Mouse (Mus musculus) kidney, adult 2 months (tissue): ENCODE results near the gene Gramd1c. TPM values are rescaled to one million over a fixed set of nuclear protein-coding genes. Genes with fewer than 3 reads are reported as not detected.

Experiments
- DNase-seq: peaks from one replicate; pipeline ENCODE4 v3.0.0; 2021
- H3K27ac ChIP-seq: fragments of 200-500 bp; 2 replicates; pipeline ENCODE4 v1.5.1; 2012; ENCODE audit warnings: low read depth, low read length, control low read depth, inconsistent platforms; ENCODE audit not compliant: insufficient read depth
- H3K27me3 ChIP-seq: fragments of 200-500 bp; replicated peaks from 2 replicates; pipeline ENCODE4 v1.6.1; 2012; ENCODE audit warnings: mild to moderate bottlenecking, moderate library complexity, low read length, inconsistent platforms; ENCODE audit not compliant: control insufficient read depth, insufficient read depth
- H3K36me3 ChIP-seq: fragments of 200-500 bp; 2 replicates; pipeline ENCODE4 v1.6.1; 2012; ENCODE audit warnings: mild to moderate bottlenecking, moderate library complexity, low read length, inconsistent platforms; ENCODE audit not compliant: control insufficient read depth, insufficient read depth
- H3K4me1 ChIP-seq: fragments of 200-500 bp; 2 replicates; pipeline ENCODE4 v1.6.1; 2011; ENCODE audit warnings: low read length; ENCODE audit not compliant: control insufficient read depth, insufficient read depth
- H3K4me3 ChIP-seq: fragments of 200-500 bp; 2 replicates; pipeline ENCODE4 v1.5.1; 2011; ENCODE audit warnings: mild to moderate bottlenecking, low read depth, low read length, control low read depth; ENCODE audit not compliant: insufficient read depth
- CTCF ChIP-seq: fragments of 200-500 bp; conservative IDR thresholded peaks from 2 replicates; pipeline ENCODE4 v1.5.1; 2011; ENCODE audit warnings: low read depth, mild to moderate bottlenecking, control low read depth, low read length, moderate library complexity, mixed read lengths; ENCODE audit not compliant: insufficient read depth, insufficient read length
- POLR2A ChIP-seq: fragments of 200-500 bp; IDR thresholded peaks from one replicate; pipeline ENCODE4 v1.6.1; 2011; ENCODE audit warnings: low read depth, low read length, control low read depth
- WGBS: fragments of 180-500 bp; shearing (Covaris S2); methylation state at CpG from one replicate; pipeline ENCODE4 v1.1.7; 2018; 5-methylcytosine and 5-hydroxymethylcytosine counted together
- polyA plus RNA-seq: library from polyadenylated mRNA; depleted of rRNA; stranded (reverse); fragments of >200 nt; gene quantifications from 2 replicates; pipeline ENCODE4 v1.2.3, GENCODE M21; 2012

The Gramd1c gene
- polyA plus RNA-seq, 1 experiment, result 1.3 TPM

DNA sequence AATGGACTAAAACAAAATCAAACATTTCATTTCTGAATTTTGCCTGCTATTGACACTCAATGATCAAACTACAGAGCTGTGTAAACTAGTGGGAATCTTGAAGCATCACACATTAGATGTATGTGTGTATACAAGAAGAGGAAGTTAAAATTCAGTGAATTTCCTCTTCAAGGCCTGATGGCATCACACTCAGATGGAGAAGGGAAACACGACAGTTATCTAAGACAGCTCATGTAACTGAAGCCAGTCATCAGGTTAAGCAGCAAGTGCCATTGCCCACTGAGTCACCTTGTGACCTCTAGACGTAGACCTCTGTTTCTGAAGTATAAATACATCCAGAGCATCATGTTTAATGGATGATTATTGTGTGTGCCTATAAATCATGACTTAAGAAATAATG, 24.5 kb upstream of the Gramd1c start:
- H3K4me3 ChIP-seq, result no peak overlapping the region
- no peaks in the 10 kb centered on the region for H3K4me1 ChIP-seq
- no peaks in the 10 kb centered on the region for H3K27me3 ChIP-seq
- H3K27ac ChIP-seq, result no peak overlapping the region
- TF ChIP-seq POLR2A (no peak), CTCF (no peak)
- no peak for DNase-seq
- H3K36me3 ChIP-seq, result peaks cover 25% of the 10 kb centered on the region
- 67% methylated on average over 2 of the region's 2 CpGs for WGBS

DNA sequence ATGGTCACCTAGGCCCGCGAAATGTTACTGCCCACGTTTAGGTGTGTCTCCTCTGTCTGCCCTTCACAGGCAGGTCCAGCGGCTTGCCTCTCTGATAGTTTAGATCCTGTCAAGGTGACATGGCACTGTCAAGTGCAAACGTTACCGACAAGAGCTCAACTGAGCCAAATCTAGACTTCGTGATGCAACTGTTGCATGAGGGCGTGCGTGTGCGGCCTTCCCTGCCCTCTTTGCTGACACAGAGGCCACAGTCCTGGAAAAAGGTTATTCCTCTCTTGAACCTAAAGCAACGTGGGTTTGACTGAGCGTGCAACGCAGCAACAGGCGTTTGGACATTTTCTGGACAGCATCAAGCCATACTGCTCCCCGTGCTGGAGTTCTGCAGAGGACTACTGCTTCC, 1.8 kb downstream of the Gramd1c start:
- Histone ChIP-seq H3K27ac (no peak overlapping the region), H3K4me3 (no peak overlapping the region), H3K36me3 (no peaks in the 10 kb centered on the region), H3K27me3 (no peaks in the 10 kb centered on the region), H3K4me1 (no peaks in the 10 kb centered on the region)
- TF ChIP-seq POLR2A (no peak), CTCF (no peak)
- 89% methylated on average over 15 of the region's 15 CpGs for WGBS
- no peak for DNase-seq

DNA sequence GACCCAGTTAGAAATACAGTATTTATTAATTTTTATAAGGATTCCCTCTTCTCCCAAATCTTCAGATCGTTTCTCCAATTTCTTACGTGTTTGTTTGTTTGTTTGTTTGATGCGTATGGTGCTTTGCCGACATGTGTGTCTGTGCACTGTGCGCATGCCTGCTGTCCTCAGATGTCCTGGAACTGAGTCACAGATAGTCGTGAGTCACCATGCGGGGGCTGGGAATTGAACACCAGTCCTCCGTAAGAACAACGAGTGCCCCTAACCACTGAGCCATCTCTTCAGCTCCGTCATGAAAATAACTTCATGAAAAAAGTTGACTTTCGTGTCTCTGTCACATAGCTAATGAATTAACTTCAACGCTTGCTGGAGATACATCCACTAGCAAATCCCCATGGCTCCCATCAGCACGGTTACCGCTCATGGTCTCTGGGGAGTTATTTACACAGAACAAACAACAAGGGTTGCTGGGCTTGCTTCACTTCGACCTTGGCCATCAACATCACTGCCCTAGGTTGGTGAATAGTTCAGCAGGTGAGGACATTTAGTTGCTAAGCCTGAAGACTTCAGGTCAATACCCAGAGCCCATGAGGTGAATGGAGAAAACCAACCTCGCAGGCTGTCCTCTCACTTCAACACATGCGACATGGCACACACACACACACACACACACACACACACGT, 2.4 kb downstream of the Gramd1c start:
- WGBS, result 93% methylated on average over 18 of the region's 18 CpGs
- no peak for DNase-seq
- H3K27me3 ChIP-seq, result no peaks in the 10 kb centered on the region
- no peak overlapping the region for H3K4me3 ChIP-seq
- H3K4me1 ChIP-seq, result no peaks in the 10 kb centered on the region
- H3K27ac ChIP-seq, result no peak overlapping the region
- no peak for TF ChIP-seq POLR2A
- no peak for TF ChIP-seq CTCF
- H3K36me3 ChIP-seq, result no peaks in the 10 kb centered on the region

GRCm38 (mm10) chr16:44058745-44059144, 4.4 kb downstream of the Gramd1c start:
- H3K27ac ChIP-seq, result no peak overlapping the region
- TF ChIP-seq CTCF, result peak; percentile 87
- no peak for TF ChIP-seq POLR2A
- no peaks in the 10 kb centered on the region for H3K36me3 ChIP-seq
- DNase-seq, result peak; percentile 72
- H3K4me3 ChIP-seq, result no peak overlapping the region
- no peaks in the 10 kb centered on the region for H3K27me3 ChIP-seq
- H3K4me1 ChIP-seq, result no peaks in the 10 kb centered on the region
- 20% methylated on average over 10 of the region's 10 CpGs for WGBS

- Histone ChIP-seq H3K4me1 (no peaks in the 10 kb centered on the region), H3K36me3 (no peaks in the 10 kb centered on the region), H3K27ac (no peak overlapping the region), H3K4me3 (no peak overlapping the region), H3K27me3 (no peaks in the 10 kb centered on the region)
- DNase-seq, result no peak
- TF ChIP-seq POLR2A (no peak), CTCF (no peak)
- WGBS, result 80% methylated on average over 8 of the region's 8 CpGs
Observed at GRCm38 (mm10) chr16:44055766-44056165, 7.4 kb downstream of the Gramd1c start.

DNA sequence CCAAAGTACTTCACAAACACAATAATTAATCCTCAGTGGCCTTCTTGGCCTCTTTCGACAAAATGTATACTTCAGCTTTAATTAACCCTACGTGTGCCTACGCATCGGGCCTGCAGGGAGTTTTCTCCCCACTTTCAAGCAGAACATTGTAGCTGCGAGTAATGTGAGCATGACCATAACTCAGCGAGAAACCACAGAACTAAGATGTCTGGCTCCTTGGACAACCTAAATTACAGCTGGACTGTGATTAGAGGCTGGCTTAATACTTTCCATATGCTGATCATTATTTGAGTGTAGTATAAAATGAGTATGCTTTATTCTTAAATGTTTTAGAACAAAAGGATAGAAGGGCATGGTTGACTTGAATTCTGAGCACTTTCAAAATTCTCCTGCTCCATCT, 9.9 kb downstream of the Gramd1c start:
- Histone ChIP-seq H3K4me3 (no peak overlapping the region), H3K27me3 (no peaks in the 10 kb centered on the region), H3K4me1 (no peaks in the 10 kb centered on the region), H3K27ac (no peak overlapping the region), H3K36me3 (no peaks in the 10 kb centered on the region)
- 66% methylated on average over 6 of the region's 6 CpGs for WGBS
- DNase-seq, result no peak
- TF ChIP-seq CTCF (no peak), POLR2A (no peak)

DNA sequence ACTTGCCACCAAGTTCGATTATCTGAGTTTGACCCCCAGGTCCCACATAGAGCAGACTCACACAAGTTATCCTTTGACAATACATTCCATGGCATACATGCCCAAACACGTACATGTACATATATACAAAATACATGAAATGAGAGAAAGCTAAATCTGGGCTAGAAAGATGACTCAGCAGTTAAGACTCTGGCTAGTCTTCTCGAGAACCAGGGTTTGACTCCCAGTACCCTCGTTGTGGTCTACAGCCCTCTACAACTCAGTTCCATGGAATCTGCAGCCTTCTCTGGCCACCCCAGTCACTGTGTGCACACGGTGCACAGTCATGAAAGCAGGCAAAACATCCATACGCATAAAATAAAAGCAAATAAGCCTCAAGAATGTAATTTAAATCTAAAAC, 10.8 kb downstream of the Gramd1c start:
- TF ChIP-seq CTCF, result no peak
- no peak for TF ChIP-seq POLR2A
- DNase-seq, result no peak
- Histone ChIP-seq H3K27ac (no peak overlapping the region), H3K36me3 (no peaks in the 10 kb centered on the region), H3K4me1 (no peaks in the 10 kb centered on the region), H3K27me3 (no peaks in the 10 kb centered on the region), H3K4me3 (no peak overlapping the region)
- WGBS, result 90% methylated on average over 6 of the region's 6 CpGs

DNA sequence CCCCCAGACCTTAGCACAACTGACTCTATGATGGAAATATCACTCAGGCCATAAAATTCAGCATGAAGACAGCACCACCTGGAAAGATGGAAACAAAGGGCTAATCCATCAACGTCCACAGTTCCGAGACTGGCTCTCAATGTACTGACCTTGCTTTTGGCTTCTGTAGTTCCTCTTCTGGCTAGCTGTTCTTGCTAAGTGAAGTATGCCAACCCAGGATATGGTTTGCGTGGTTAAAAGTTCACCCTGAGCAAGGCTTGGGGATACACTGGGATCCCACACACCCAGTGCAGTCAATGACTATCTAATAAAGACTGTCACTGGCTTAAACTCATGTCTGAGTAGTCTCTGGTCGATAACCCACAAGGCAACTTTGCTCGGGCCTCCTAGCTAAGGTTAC, 13.0 kb downstream of the Gramd1c start:
- TF ChIP-seq POLR2A, result no peak
- TF ChIP-seq CTCF, result no peak
- Histone ChIP-seq H3K36me3 (no peaks in the 10 kb centered on the region), H3K27ac (no peak overlapping the region), H3K27me3 (no peaks in the 10 kb centered on the region), H3K4me1 (no peaks in the 10 kb centered on the region), H3K4me3 (no peak overlapping the region)
- no peak for DNase-seq
- 84% methylated on average over 5 of the region's 5 CpGs for WGBS
